Mouse (Mus musculus): ENCODE measurements around the gene Lta. TPM values are rescaled to one million over a fixed set of nuclear protein-coding genes. Genes with fewer than 3 reads are reported as not detected.
A peak's percentile ranks its signal among the peaks of the same experiment; 100 is the strongest.
"Not testable (repeated sequence)": the region's sequence is repeated elsewhere in the genome, so short reads cannot be mapped to it uniquely, and the experiment has no call there.

Gene Lta
- total RNA-seq, 2 experiments from 2014 or later = 0.16 TPM; not detected in 1

GRCm38 (mm10) chr17:35239700-35240099 is 34.5 kb upstream of the Lta start:
- no peak for DNase-seq

GRCm38 (mm10) chr17:35237504-35237903 is 32.4 kb upstream of the Lta start:
- no peak for DNase-seq

- DNase-seq = no peak
Measured at GRCm38 (mm10) chr17:35236996-35237395, 31.8 kb upstream of the Lta start.

- DNase-seq = peak; percentile 99
Measured at GRCm38 (mm10) chr17:35236390-35236746, 31.2 kb upstream of the Lta start.

GRCm38 (mm10) chr17:35235614-35236389 is 30.7 kb upstream of the Lta start, which contains the start of gene Nfkbil1:
Nfkbil1 (minus strand) TSS chr17:35235792.
- DNase-seq = peak; percentile 80

DNA sequence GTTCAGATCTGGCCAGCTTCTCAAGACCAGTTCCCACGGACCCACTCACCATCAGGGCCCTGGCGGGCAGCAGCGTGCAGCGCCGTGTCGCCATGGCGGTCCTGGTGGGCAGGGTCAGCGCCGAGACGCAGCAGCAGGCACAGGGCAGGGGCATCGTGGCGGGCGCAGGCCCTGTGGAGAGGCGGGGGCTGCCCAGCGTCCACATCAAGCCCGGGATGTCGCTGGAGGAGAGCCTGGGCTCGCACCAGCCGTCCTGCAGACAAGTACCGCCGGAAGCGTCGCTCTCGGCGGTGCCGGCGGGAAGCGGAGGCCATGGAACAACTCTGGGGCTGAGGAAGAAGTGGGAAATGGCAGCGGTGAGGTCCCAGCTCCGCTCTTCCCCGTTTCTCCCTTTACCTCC is 29.8 kb upstream of the Lta start:
- no peak for DNase-seq

- DNase-seq = not testable (repeated sequence)
Measured at GRCm38 (mm10) chr17:35234090-35234489, 28.9 kb upstream of the Lta start.

GRCm38 (mm10) chr17:35233114-35233980 is 28.2 kb upstream of the Lta start, which contains the start of gene Atp6v1g2:
Atp6v1g2 (plus strand) TSS chr17:35233660.
- DNase-seq = no peak

GRCm38 (mm10) chr17:35232659-35233058 is 27.5 kb upstream of the Lta start:
- no peak for DNase-seq

DNA sequence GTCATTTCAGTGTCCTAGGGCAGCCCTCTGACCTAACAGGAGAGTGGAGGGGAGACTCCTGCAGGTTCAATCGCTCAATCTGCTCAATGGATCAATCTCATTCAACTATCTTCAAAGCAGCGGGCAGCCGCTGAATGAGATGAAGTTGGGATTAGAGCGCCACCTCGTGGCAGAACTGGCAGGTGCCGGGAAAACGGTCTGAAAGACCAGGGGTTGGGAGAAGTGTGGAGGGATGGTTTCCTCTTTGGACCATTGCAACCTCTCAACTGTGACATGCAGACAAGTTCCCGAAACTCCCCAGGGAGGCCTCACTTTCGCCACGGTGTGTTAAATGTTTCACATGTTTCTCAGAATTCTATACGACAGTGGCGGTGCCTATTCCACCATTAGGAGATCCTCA is 26.9 kb upstream of the Lta start:
- DNase-seq = peak; percentile 92

DNA sequence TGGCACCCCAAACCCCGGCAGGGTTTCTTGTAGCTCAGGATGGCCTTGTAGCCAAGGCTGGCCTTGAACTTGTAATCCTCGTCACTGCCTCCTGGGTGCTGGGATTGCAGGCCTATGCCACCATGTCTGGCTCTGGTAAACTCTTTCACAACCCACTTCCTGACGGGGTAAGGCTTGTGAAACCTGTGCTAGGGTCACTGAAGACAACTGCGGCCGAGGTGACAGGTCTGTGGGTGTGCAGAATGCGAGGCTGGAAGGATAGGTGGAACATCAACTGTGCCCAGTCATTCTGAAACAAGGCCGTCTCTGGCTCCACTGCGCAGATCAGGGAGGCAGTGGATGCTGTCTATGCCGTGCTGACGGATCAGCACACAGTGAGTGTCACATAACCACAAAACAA is 25.9 kb upstream of the Lta start:
- no peak for DNase-seq

DNA sequence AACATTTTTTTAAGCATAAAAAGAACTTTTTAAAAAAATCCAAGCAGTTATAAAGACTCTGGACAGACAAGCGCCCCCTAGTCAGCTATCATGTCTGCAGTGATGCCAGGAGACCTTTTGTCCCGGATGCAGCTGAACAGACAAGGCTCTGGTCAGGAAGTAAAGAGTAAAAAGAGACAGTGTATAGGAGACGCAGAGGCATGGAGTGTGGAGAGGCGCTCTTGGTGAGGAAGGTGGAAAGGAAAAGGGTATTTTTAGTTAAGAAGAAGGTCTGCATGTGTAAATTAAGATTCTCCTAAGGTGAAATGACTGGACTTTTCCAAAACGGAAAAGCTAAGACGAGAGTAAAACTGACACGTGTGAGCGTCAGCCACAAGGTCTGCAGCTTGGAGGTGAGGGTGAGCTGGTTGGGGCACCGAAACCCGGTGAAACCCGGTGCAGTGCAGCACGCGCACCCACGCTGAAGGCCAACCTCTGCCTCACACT is 21.5 kb upstream of the Lta start:
- no peak for DNase-seq

GRCm38 (mm10) chr17:35225456-35225855 is 20.3 kb upstream of the Lta start:
- DNase-seq = no peak

- DNase-seq = no peak
Measured at GRCm38 (mm10) chr17:35224641-35225040, 19.5 kb upstream of the Lta start.

- no peak for DNase-seq
Measured at GRCm38 (mm10) chr17:35222299-35222698, 17.1 kb upstream of the Lta start.

DNA sequence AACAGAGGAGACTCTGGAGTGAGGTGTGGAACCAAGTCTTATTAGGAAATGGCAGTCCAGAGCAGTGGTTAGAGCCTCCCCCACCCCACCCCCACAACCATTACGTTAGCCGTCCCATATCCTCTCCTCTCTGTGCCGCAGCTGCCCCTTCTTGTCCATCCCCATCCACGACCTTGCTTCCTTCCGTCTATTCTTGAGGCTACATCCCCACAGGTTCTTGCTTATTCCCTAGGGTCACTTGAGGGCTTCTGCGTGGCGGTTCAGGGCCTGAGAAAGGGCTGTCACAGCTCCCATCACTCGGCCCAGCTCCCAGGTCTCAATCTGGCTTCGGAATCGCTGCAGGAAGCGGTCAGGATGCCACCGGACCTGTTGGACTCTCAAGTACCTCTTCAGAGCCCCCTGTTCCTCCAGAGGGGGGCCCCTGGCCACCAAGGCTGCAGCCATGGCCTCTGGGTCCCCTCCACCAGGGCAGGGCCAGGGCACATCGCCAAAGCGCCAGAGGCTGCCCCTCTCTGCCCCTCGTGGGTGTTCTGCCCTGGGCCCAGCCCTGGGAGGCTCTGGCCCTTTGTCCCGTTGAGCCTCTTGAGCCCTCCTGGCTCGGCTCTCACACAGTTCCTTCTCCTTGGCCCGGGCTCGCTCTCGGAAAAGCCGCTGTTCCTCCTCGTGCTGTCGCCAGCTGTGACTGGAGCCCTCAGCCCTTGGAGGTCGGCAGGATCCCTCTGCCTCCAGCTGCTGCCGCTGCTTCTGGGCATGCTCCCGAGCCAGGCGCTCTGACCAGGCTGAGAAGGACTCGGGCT is 15.2 kb upstream of the Lta start, which contains the start of gene Gm16181:
Gm16181 (plus strand) TSS at position 679 of the 797 bp plus-strand sequence.
- DNase-seq = peak; percentile 53

DNA sequence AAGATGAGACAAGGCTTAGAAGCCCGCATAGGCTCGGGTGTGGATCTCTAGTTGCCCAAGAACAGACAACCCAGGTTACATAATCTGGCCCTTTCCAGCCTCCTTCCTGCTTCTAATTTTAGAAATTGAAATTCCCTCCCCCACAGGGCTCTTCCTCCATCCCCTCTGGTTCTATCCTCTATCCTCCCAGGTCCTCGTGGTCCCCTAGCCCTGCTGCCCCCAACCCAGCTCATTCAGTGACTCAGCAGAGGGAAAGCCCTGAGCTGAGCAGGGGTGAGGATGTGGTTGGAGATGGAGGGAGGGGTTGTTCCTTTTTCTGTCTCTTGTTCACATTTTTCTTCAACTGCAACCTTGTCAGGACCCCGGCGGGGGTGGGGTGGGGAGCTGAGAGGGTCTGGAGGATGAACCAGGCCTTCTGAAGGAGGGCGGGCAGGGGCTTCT is 14.5 kb upstream of the Lta start:
- DNase-seq = no peak

DNA sequence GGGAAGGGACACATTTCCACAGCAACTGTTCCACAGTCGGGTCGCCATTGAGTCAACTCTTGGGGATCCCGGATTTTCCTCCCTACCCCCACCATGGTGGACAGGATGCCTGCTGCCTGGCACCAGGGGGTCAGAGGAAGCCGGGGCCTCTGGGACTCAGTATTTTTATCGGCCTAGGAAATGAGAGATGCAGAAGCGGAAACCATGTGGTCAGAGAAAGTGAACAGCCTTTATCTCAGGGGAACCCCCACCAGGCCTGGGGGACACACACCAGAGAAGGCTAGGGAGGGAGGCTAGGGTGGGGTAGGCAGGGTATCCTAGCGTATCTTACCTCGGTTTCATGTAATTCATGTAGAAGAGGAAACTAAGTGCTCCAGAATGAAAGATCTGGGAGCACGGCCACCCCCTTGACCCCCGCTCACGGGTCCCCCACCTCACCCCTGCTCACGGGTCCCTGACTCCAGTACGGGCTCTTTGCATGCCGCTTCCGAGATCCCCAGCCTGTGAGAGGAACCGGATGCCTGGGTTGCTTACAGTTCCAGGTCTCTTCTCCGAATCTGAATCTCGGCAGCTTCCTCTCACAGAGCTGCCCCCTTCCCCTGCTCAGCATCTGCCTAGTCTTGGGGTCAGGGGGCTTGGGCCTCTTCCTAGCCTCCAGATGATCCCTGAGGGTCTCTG is 13.5 kb upstream of the Lta start:
- DNase-seq = no peak

- DNase-seq = no peak
Measured at GRCm38 (mm10) chr17:35213071-35213470, 7.9 kb upstream of the Lta start.

DNA sequence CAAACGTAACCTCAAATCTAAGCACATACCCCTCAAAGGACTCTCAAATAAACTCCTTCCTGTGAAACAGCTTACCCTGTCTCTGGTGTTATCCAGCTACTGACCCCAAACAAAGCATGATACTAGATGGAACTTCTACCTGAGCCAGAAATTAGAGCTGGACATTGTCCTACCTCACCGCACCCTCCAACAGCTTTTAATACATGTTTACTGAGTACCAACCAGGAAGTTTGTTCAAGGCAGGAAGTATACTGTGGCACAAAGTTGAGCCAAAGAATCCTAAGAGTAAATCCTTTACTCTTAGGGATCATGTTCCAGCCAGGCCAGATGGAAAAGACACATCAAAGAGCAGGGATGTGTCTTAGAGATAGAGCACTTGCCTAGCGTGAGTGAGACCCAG is 5.4 kb upstream of the Lta start:
- no peak for DNase-seq

GRCm38 (mm10) chr17:35209785-35210535 is 4.8 kb upstream of the Lta start:
- no peak for DNase-seq

All from gastrocnemius, postnatal 10 days (tissue).